Mouse (Mus musculus) limb, embryonic 12.5 days (tissue): ENCODE measurements around the gene Dsn1. TPM values are rescaled to one million over a fixed set of nuclear protein-coding genes. Genes with fewer than 3 reads are reported as not detected.
A peak's percentile ranks its signal among the peaks of the same experiment; 100 is the strongest.

Experiments used
- ATAC-seq: fragments of 200-750 bp; cut with Nextera tagmentation; 2 replicates; pipeline ENCODE4 v1.8.0; 2017; ENCODE audit warnings: low read depth, moderate TSS enrichment; ENCODE audit not compliant: insufficient number of reproducible peaks, insufficient read depth, low FRiP score, low TSS enrichment
- H3K27ac ChIP-seq: fragments of 300-500 bp; sonication (generic); 2 replicates; pipeline ENCODE4 v1.5.1; 2016; ENCODE audit warnings: mild to moderate bottlenecking, moderate library complexity
- H3K27me3 ChIP-seq: fragments of 300-500 bp; sonication (generic); 2 replicates; pipeline ENCODE4 v1.6.1; 2016; ENCODE audit warnings: mild to moderate bottlenecking, moderate library complexity
- H3K36me3 ChIP-seq: fragments of 300-500 bp; sonication (generic); 2 replicates; pipeline ENCODE4 v1.6.1; 2016; ENCODE audit warnings: mild to moderate bottlenecking, moderate library complexity
- H3K4me1 ChIP-seq: fragments of 300-500 bp; sonication (generic); replicated peaks from 2 replicates; pipeline ENCODE4 v1.6.1; 2016
- H3K4me2 ChIP-seq: fragments of 300-500 bp; sonication (generic); 2 replicates; pipeline ENCODE4 v1.6.1; 2016; ENCODE audit warnings: mild to moderate bottlenecking, moderate library complexity
- H3K4me3 ChIP-seq: fragments of 300-500 bp; sonication (generic); replicated peaks from 2 replicates; pipeline ENCODE4 v1.5.1; 2016; ENCODE audit warnings: mild to moderate bottlenecking
- H3K9ac ChIP-seq: fragments of 300-500 bp; sonication (generic); replicated peaks from 2 replicates; pipeline ENCODE4 v1.6.1; 2016; ENCODE audit warnings: mild to moderate bottlenecking, moderate library complexity
- H3K9me3 ChIP-seq: fragments of 300-500 bp; sonication (generic); 2 replicates; pipeline ENCODE4 v1.6.1; 2016; ENCODE audit warnings: mild to moderate bottlenecking, moderate library complexity
- WGBS: fragments of 180-500 bp; shearing (Covaris S2); methylation state at CpG from one replicate; pipeline ENCODE4 v1.1.7; 2016; 5-methylcytosine and 5-hydroxymethylcytosine counted together
- polyA plus RNA-seq: library from polyadenylated mRNA; unstranded; fragments of >200 nt; fragmentation: Nextera tagmentation; extraction: Ambion mirVana; gene quantifications from 2 replicates; pipeline ENCODE4 v1.2.1, GENCODE M21; 2016

Dsn1 gene
- polyA plus RNA-seq, 1 experiment from 2014 or later = 54.1 TPM

DNA sequence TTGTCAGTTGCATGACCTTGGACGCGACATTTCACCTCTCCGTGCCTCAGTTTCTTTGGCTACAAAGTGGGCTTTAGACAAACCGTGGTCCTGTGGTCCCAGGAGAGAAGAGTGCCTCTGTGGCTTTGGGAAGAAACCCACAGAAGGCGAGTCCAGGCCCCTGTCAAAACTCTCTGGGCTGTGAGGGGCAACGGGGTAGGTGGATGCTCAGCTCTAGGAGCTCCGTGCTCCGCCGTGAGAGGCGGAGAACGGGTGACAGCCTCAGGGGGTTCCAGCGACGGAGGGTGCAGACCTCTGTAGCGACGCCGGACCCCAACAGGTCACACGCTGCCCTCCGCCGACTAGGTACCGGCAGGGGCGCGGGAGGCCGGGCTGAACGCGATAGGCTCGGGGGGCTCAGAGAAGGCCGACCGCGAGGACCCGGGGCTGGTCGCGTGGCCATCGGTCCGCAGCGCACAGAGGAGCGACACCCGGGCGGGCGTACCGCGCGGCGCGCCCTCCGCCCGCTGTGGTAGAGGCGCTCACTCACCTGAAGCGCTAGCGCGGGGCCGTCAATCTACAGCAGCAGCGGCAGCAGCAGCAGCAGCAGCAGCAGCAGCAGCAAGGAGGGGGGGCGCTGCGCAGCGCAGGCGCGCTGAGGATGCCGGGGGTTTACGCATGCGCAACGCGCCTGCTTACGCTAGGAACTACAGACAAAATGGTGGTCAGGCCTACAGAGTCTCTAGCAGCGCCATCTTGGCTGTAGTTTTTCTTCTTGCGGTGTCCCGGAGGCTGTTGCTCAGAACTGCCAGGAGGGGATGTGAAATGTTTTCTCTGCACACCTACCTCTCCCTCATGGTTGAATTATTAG is 15.3 kb downstream of the Dsn1 start, which contains the start of gene Ndrg3:
TSS of gene Ndrg3 (minus strand) at position 587 of the 850 bp plus-strand sequence.
- Histone ChIP-seq H3K4me1 (peaks cover 14% of the 10 kb centered on the region), H3K4me2 (peak within 1 kb of the TSS; percentile 75), H3K27me3 (no peaks in the 10 kb centered on the region), H3K27ac (peak within 1 kb of the TSS; percentile 69; the same call in 1 of the 2 replicates), H3K9me3 (no peaks in the 10 kb centered on the region), H3K36me3 (peaks cover 28% of the 10 kb centered on the region), H3K4me3 (peak within 1 kb of the TSS; percentile 84), H3K9ac (peak within 1 kb of the TSS; percentile 86)
- ATAC-seq = peak; percentile 97
- WGBS = under 1% methylated on average over 63 of the region's 66 CpGs

- Histone ChIP-seq H3K4me3 (peak overlapping the region; percentile 84), H3K9ac (peak overlapping the region; percentile 86), H3K27ac (no peak overlapping the region), H3K27me3 (no peaks in the 10 kb centered on the region), H3K9me3 (no peaks in the 10 kb centered on the region), H3K36me3 (peaks cover 20% of the 10 kb centered on the region), H3K4me2 (peak overlapping the region; percentile 75), H3K4me1 (peaks cover 14% of the 10 kb centered on the region)
- WGBS = 3% methylated on average over 16 of the region's 16 CpGs
- ATAC-seq = no peak
These were observed 16.1 kb downstream of the Dsn1 start for GRCm38 (mm10) chr2:156990727-156991431.

- H3K4me2 ChIP-seq = no peak overlapping the region
- WGBS = 69% methylated on average over 3 of the region's 3 CpGs
These were observed 19.6 kb downstream of the Dsn1 start for GRCm38 (mm10) chr2:156987316-156987715.

GRCm38 (mm10) chr2:156982864-156983263 is 24.1 kb downstream of the Dsn1 start:
- no peaks in the 10 kb centered on the region for H3K27me3 ChIP-seq
- H3K9me3 ChIP-seq = no peaks in the 10 kb centered on the region
- no peak for ATAC-seq
- H3K4me1 ChIP-seq = no peaks in the 10 kb centered on the region
- no peaks in the 10 kb centered on the region for H3K36me3 ChIP-seq
- H3K9ac ChIP-seq = no peak overlapping the region
- H3K27ac ChIP-seq = no peak overlapping the region
- WGBS = 84% methylated on average over 2 of the region's 2 CpGs
- no peak overlapping the region for H3K4me2 ChIP-seq
- no peak overlapping the region for H3K4me3 ChIP-seq

More at GRCm38 (mm10) chr2:156987316-156987715, 19.6 kb downstream of the Dsn1 start:
- H3K27ac ChIP-seq = no peak overlapping the region
- ATAC-seq = no peak
- no peaks in the 10 kb centered on the region for H3K27me3 ChIP-seq
- H3K4me1 ChIP-seq = peaks cover 14% of the 10 kb centered on the region
- H3K9me3 ChIP-seq = no peaks in the 10 kb centered on the region
- H3K9ac ChIP-seq = no peak overlapping the region
- H3K36me3 ChIP-seq = no peaks in the 10 kb centered on the region
- no peak overlapping the region for H3K4me3 ChIP-seq

DNA sequence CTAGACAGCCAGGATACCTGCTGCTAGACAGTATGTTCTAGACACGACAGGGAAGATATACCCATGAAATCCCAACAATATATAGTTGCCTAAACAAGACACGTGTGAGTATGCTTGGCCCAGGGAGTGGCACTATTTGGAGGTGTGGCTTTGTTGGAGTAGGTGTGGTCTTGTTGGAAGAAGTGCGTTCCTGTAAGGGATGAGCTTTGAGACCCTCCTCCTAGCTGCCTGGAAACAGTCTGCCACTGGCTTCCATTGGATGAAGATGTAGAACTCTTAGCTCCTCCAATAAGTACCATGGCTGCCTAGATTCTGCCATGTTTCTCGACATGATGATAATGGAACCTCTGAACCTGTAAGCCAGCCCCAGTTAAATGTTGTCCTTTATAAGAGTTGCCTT is 25.7 kb downstream of the Dsn1 start:
- Histone ChIP-seq H3K27ac (no peak overlapping the region), H3K4me2 (no peak overlapping the region), H3K36me3 (no peaks in the 10 kb centered on the region), H3K9ac (no peak overlapping the region), H3K4me3 (no peak overlapping the region), H3K9me3 (no peaks in the 10 kb centered on the region), H3K27me3 (no peaks in the 10 kb centered on the region), H3K4me1 (no peaks in the 10 kb centered on the region)
- no peak for ATAC-seq
- WGBS = 87% methylated on average over 4 of the region's 4 CpGs

- Histone ChIP-seq H3K36me3 (no peaks in the 10 kb centered on the region), H3K9ac (no peak overlapping the region), H3K4me3 (no peak overlapping the region), H3K9me3 (no peaks in the 10 kb centered on the region), H3K27ac (no peak overlapping the region), H3K27me3 (no peaks in the 10 kb centered on the region), H3K4me1 (no peaks in the 10 kb centered on the region), H3K4me2 (no peak overlapping the region)
- WGBS = 84% methylated on average over 2 of the region's 2 CpGs
- no peak for ATAC-seq
These were observed 26.9 kb downstream of the Dsn1 start for GRCm38 (mm10) chr2:156980059-156980458.

DNA sequence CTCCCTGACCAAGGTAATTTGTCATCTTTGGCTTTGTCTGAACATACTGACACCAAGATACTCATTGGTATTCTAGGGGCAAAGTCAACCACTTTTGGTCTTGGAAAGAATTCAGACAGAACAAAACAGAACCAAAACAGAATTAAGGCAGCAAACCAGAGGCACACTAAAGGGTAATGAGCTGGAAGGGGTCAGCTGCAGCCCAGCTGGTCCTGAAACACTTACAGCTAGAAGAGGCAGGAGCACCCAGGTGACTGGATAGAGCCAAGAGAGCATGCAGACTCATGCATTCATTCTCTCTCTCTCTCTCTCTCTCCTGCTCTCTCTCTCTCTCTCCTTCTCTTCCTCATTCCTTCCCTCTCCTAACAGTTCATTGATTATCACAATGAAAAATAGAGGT is 30.2 kb downstream of the Dsn1 start:
- H3K9ac ChIP-seq = no peak overlapping the region
- H3K36me3 ChIP-seq = no peaks in the 10 kb centered on the region
- no peak for ATAC-seq
- no peaks in the 10 kb centered on the region for H3K27me3 ChIP-seq
- H3K9me3 ChIP-seq = no peaks in the 10 kb centered on the region
- no peak overlapping the region for H3K27ac ChIP-seq
- H3K4me2 ChIP-seq = no peak overlapping the region
- no peaks in the 10 kb centered on the region for H3K4me1 ChIP-seq
- H3K4me3 ChIP-seq = no peak overlapping the region

DNA sequence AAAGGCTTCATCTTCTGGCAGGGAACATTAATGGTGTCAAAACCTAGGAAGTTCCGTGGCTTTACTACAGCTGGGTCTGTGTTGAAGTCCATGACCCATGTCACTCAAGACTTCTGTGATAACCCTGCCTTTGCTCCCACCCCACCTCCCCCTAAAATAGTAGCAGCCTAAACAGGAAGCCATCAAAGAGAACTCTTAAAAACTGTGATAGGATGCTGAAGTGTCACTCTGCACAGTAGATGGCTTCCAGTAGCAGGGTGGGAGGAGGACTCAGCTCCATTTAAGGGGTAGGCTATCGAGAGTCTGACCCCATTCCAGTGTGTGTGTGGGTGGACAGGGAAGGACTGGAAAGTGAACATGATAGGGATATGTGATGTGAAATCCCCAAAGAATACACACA is 32.0 kb downstream of the Dsn1 start:
- 74% methylated on average over 2 of the region's 2 CpGs for WGBS

GRCm38 (mm10) chr2:156973316-156974100 is 33.4 kb downstream of the Dsn1 start:
- Histone ChIP-seq H3K27ac (no peak overlapping the region), H3K9me3 (no peaks in the 10 kb centered on the region), H3K4me1 (no peaks in the 10 kb centered on the region), H3K4me3 (no peak overlapping the region), H3K27me3 (no peaks in the 10 kb centered on the region), H3K36me3 (no peaks in the 10 kb centered on the region), H3K4me2 (no peak overlapping the region), H3K9ac (no peak overlapping the region)
- no peak for ATAC-seq
- 85% methylated on average over 5 of the region's 5 CpGs for WGBS

More for the DNA sequence above, 32.0 kb downstream of the Dsn1 start:
- Histone ChIP-seq H3K9me3 (no peaks in the 10 kb centered on the region), H3K36me3 (no peaks in the 10 kb centered on the region), H3K27ac (no peak overlapping the region), H3K27me3 (no peaks in the 10 kb centered on the region), H3K4me1 (no peaks in the 10 kb centered on the region), H3K9ac (no peak overlapping the region), H3K4me2 (no peak overlapping the region), H3K4me3 (no peak overlapping the region)
- no peak for ATAC-seq

GRCm38 (mm10) chr2:156970253-156970652 is 36.7 kb downstream of the Dsn1 start:
- Histone ChIP-seq H3K4me1 (no peaks in the 10 kb centered on the region), H3K9me3 (no peaks in the 10 kb centered on the region), H3K9ac (no peak overlapping the region), H3K27me3 (no peaks in the 10 kb centered on the region), H3K36me3 (no peaks in the 10 kb centered on the region), H3K27ac (no peak overlapping the region), H3K4me3 (no peak overlapping the region), H3K4me2 (no peak overlapping the region)
- ATAC-seq = no peak
- 83% methylated on average over 7 of the region's 7 CpGs for WGBS

- ATAC-seq = no peak
- WGBS = 78% methylated on average over 4 of the region's 4 CpGs
These were observed 38.5 kb downstream of the Dsn1 start for GRCm38 (mm10) chr2:156968501-156968900.

More at GRCm38 (mm10) chr2:156968501-156968900, 38.5 kb downstream of the Dsn1 start:
- Histone ChIP-seq H3K27ac (no peak overlapping the region), H3K9ac (no peak overlapping the region), H3K9me3 (no peaks in the 10 kb centered on the region), H3K4me3 (no peak overlapping the region), H3K27me3 (no peaks in the 10 kb centered on the region), H3K4me1 (no peaks in the 10 kb centered on the region), H3K36me3 (no peaks in the 10 kb centered on the region), H3K4me2 (no peak overlapping the region)
